Mouse (Mus musculus): Measurements from ENCODE around the gene Ren1.

- TF ChIP-seq POLR2A (IDR thresholded peaks at IDR 0.05; ENCODE audit: low read depth, low read length) (no peak), CTCF (conservative IDR thresholded peaks at IDR 0.05; ENCODE audit: insufficient read depth, insufficient read length, low read depth, low read length) (no peak)
Measured at GRCm38 (mm10) chr1:133347226-133347625, 3.1 kb upstream of the Ren1 start.

Data from kidney, adult 2 months (tissue).